Mouse (Mus musculus): ENCODE measurements around the gene Pcnx4. TPM values are rescaled to one million over a fixed set of nuclear protein-coding genes. Genes with fewer than 3 reads are reported as not detected.

Gene Pcnx4
- 7.3 and 7.4 TPM in 2 replicates for polyA plus RNA-seq (2014; fragmentation: Nextera tagmentation; extraction: Ambion mirVana)

DNA sequence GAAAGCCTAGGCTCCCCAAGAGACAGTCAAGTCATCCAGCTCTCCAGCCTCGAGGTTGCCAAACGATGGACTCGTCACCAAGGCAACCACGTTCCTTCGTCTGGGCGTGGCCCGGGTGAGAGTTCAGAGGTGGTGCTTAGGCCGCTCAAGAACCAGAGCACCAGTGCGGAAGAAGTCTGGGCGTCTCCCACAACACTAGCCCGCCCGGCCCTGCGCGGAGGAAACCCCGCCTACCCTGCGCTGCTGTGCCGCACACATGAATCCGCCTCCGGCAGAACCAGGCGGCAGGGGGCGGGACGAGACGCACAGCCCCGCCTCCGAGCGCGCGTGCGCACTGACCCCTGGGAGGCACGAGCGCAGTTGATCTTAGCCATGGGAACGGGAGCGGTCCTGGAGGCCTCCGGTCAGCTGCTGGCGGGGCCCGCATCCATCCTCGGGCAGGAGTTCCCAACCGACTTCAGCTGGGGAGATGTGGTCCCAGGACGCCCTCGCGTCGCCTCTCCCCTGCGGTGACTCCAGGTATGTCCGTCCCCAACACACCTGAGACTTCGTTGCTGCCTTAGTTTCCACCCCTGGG, at the start of gene Pcnx4:
Gene Pcnx4 (plus strand): TSS at position 363 of the 577 bp plus-strand sequence.
- H3K4me2 ChIP-seq (ENCODE audit: low read length): peak within 1 kb of the TSS; percentile 80
- H3K9ac ChIP-seq (ENCODE audit: low read length): peak within 1 kb of the TSS; percentile 83
- H3K9me3 ChIP-seq (ENCODE audit: control insufficient read depth, low read length): no peaks in the 10 kb centered on the region
- H3K27me3 ChIP-seq (ENCODE audit: control insufficient read depth, insufficient read depth, low read length): no peaks in the 10 kb centered on the region
- H3K27ac ChIP-seq (replicated peaks in 1 of 2; ENCODE audit: control insufficient read depth in 1 of 2, insufficient read depth in 1 of 2, low read depth in 2 of 2, low read length in 2 of 2): peak within 1 kb of the TSS; percentile 15 to 63; a peak in 3 of 4 replicates
- 0 out of 2 replicates have a peak, but pooled peaks cover 3% of the 10 kb centered on the region for H3K36me3 ChIP-seq (ENCODE audit: control insufficient read depth, insufficient read depth, low read length)
- peaks cover 0 to 6% of the 10 kb centered on the region in 2 experiments; a peak in 1 of 4 replicates for H3K4me1 ChIP-seq (ENCODE audit: control insufficient read depth in 2 of 2, insufficient read depth in 2 of 2, low read length in 2 of 2)
- peak within 1 kb of the TSS; percentile 79 to 81 for H3K4me3 ChIP-seq (ENCODE audit: control insufficient read depth in 1 of 2, insufficient read depth in 1 of 2, low read depth in 1 of 2, low read length in 2 of 2)
- peak; percentile 99 for ATAC-seq (ENCODE audit: insufficient number of reproducible peaks, insufficient read depth, low FRiP score, low read depth)
- WGBS: under 1% methylated on average over 44 of the region's 45 CpGs

DNA sequence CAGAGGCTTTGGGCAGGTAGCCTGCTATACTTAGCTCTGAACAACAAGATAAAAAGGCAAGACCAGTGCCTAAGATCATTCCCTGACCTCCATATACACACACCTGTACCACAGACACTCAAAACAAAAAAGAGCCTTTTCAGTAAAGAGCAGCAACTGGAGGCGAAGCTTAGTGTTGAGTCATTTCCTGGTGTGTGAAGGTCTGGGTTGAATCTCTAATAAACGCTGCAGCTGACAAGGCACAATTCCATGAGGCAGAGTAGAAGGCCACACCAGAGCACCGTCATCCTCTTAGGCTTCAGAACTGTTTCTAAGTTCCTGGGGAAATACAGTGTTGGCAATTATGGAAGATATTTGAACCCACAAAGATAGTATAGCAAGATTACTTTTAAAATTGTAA, 48.7 kb upstream of the Pcnx4 start:
- no peak overlapping the region for H3K4me3 ChIP-seq (ENCODE audit: control insufficient read depth in 1 of 2, insufficient read depth in 1 of 2, low read depth in 1 of 2, low read length in 2 of 2)
- no peak overlapping the region for H3K27ac ChIP-seq (replicated peaks in 1 of 2; ENCODE audit: control insufficient read depth in 1 of 2, insufficient read depth in 1 of 2, low read depth in 2 of 2, low read length in 2 of 2)
- no peak overlapping the region for H3K4me2 ChIP-seq (ENCODE audit: low read length)
- WGBS: 52% methylated on average over 3 of the region's 3 CpGs
- H3K36me3 ChIP-seq (ENCODE audit: control insufficient read depth, insufficient read depth, low read length): no peaks in the 10 kb centered on the region
- H3K9ac ChIP-seq (ENCODE audit: low read length): no peak overlapping the region
- ATAC-seq (ENCODE audit: insufficient number of reproducible peaks, insufficient read depth, low FRiP score, low read depth): no peak
- H3K4me1 ChIP-seq (ENCODE audit: control insufficient read depth in 2 of 2, insufficient read depth in 2 of 2, low read length in 2 of 2): 0 out of 4 replicates have a peak, but pooled peaks cover 0 to 2% of the 10 kb centered on the region in 2 experiments
- no peaks in the 10 kb centered on the region for H3K9me3 ChIP-seq (ENCODE audit: control insufficient read depth, low read length)
- H3K27me3 ChIP-seq (ENCODE audit: control insufficient read depth, insufficient read depth, low read length): no peaks in the 10 kb centered on the region

DNA sequence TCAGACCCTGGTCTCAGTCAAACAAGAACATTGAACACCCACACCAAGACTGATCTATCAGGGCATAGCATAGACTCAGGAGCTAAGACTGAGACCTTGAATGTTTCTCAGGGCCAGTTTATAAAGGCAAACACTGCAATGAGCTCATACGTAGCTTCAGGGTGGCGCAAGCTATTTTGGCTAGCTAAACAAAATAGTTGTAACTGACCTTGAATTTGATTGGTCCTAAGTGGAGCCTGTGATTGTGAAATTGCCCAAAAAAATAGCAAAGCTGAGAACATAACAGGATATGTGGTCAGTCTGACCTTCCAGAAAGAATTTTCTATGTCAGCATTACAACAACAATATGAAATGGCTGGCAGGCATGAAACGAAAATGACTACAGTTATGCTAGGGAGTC, 46.2 kb upstream of the Pcnx4 start:
- WGBS: 78% methylated on average over 3 of the region's 3 CpGs
- H3K9ac ChIP-seq (ENCODE audit: low read length): no peak overlapping the region
- no peak for ATAC-seq (ENCODE audit: insufficient number of reproducible peaks, insufficient read depth, low FRiP score, low read depth)
- no peak overlapping the region for H3K4me2 ChIP-seq (ENCODE audit: low read length)
- H3K4me1 ChIP-seq (ENCODE audit: control insufficient read depth in 2 of 2, insufficient read depth in 2 of 2, low read length in 2 of 2): 0 out of 4 replicates have a peak, but pooled peaks cover 0 to 2% of the 10 kb centered on the region in 2 experiments
- no peak overlapping the region for H3K4me3 ChIP-seq (ENCODE audit: control insufficient read depth in 1 of 2, insufficient read depth in 1 of 2, low read depth in 1 of 2, low read length in 2 of 2)
- H3K27ac ChIP-seq (replicated peaks in 1 of 2; ENCODE audit: control insufficient read depth in 1 of 2, insufficient read depth in 1 of 2, low read depth in 2 of 2, low read length in 2 of 2): peak overlapping the region in 1 of 2 experiments; percentile 19; a peak in 2 of 4 replicates
- H3K27me3 ChIP-seq (ENCODE audit: control insufficient read depth, insufficient read depth, low read length): no peaks in the 10 kb centered on the region
- no peaks in the 10 kb centered on the region for H3K36me3 ChIP-seq (ENCODE audit: control insufficient read depth, insufficient read depth, low read length)
- H3K9me3 ChIP-seq (ENCODE audit: control insufficient read depth, low read length): no peaks in the 10 kb centered on the region

DNA sequence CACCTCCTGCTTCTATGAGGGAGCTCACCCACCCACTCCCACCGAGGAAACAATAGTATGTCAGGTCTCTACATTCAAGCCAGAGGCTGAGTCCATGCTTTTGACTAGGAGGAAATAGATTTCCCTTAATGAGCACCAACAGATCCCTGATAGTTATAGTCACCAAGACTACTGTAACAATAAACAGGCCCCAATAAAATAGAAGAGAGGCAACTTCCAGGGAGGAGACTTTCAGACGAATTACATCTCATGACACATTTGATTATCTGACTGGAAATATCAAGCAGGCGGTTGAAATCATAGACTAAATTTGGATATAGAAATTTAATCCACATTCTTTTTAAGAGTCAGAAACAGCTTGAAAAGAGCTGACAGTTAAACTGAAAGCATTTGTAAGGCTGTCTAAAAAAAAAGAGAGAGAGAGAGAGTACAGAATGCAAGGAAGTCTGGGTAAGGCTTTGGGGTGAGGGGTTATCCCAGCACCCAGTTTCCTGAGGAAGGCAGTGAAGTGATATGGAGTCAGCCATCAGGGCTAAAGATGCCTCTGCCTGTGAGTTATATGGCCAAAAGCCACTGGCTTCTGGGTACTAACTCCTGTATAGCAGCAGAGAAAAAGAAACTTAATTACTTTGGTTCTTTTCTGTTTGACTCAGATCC, 45.0 kb upstream of the Pcnx4 start:
- H3K27ac ChIP-seq (replicated peaks in 1 of 2; ENCODE audit: control insufficient read depth in 1 of 2, insufficient read depth in 1 of 2, low read depth in 2 of 2, low read length in 2 of 2): peak overlapping the region in 1 of 2 experiments; percentile 19; a peak in 2 of 4 replicates
- H3K4me3 ChIP-seq (ENCODE audit: control insufficient read depth in 1 of 2, insufficient read depth in 1 of 2, low read depth in 1 of 2, low read length in 2 of 2): no peak overlapping the region
- 0 out of 4 replicates have a peak, but pooled peaks cover 0 to 2% of the 10 kb centered on the region in 2 experiments for H3K4me1 ChIP-seq (ENCODE audit: control insufficient read depth in 2 of 2, insufficient read depth in 2 of 2, low read length in 2 of 2)
- no peaks in the 10 kb centered on the region for H3K36me3 ChIP-seq (ENCODE audit: control insufficient read depth, insufficient read depth, low read length)
- H3K4me2 ChIP-seq (ENCODE audit: low read length): no peak overlapping the region
- no peak for ATAC-seq (ENCODE audit: insufficient number of reproducible peaks, insufficient read depth, low FRiP score, low read depth)
- H3K27me3 ChIP-seq (ENCODE audit: control insufficient read depth, insufficient read depth, low read length): no peaks in the 10 kb centered on the region
- no peaks in the 10 kb centered on the region for H3K9me3 ChIP-seq (ENCODE audit: control insufficient read depth, low read length)
- WGBS: 48% methylated on average over 3 of the region's 3 CpGs
- no peak overlapping the region for H3K9ac ChIP-seq (ENCODE audit: low read length)

DNA sequence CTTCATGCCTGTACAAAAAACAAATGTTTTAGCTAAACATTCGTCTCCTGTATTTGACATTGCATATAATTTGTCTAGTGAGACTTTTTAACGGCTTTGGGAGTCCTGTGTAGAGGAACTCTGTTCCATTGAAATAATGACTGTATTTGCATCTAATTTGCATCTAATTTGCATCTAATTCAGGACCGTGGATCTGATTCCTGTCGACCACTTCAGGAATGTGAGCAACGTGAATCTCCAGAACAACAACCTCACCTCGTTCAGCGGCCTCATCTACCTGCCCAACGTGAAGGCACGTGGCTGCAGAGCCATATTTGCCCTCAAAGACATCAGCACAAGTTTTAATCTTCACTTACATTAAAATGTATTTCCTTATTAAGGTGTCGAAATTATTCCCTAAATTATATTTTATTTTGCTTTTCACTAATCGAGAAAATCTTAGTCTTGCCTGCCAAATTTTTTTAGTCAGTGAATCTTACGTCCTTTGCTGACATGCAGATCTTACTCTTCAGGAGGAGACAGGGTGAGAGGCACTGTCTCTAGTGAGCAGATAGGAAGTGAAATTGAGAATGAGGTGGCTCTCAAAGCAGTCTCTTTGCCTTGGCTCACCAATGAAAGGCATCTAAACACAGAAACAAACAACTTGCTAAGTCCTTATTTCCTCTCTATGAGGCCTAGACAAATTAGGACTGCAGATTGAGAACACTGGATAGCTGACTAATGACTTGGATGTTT, 39.1 kb upstream of the Pcnx4 start:
- Histone ChIP-seq H3K27ac (replicated peaks in 1 of 2; ENCODE audit: control insufficient read depth in 1 of 2, insufficient read depth in 1 of 2, low read depth in 2 of 2, low read length in 2 of 2) (no peak overlapping the region), H3K4me1 (ENCODE audit: control insufficient read depth in 2 of 2, insufficient read depth in 2 of 2, low read length in 2 of 2) (no peaks in the 10 kb centered on the region), H3K36me3 (ENCODE audit: control insufficient read depth, insufficient read depth, low read length) (no peaks in the 10 kb centered on the region), H3K27me3 (ENCODE audit: control insufficient read depth, insufficient read depth, low read length) (no peaks in the 10 kb centered on the region), H3K9me3 (ENCODE audit: control insufficient read depth, low read length) (no peaks in the 10 kb centered on the region), H3K4me3 (ENCODE audit: control insufficient read depth in 1 of 2, insufficient read depth in 1 of 2, low read depth in 1 of 2, low read length in 2 of 2) (no peak overlapping the region), H3K9ac (ENCODE audit: low read length) (no peak overlapping the region), H3K4me2 (ENCODE audit: low read length) (no peak overlapping the region)
- ATAC-seq (ENCODE audit: insufficient number of reproducible peaks, insufficient read depth, low FRiP score, low read depth): no peak
- WGBS: 70% methylated on average over 12 of the region's 12 CpGs

DNA sequence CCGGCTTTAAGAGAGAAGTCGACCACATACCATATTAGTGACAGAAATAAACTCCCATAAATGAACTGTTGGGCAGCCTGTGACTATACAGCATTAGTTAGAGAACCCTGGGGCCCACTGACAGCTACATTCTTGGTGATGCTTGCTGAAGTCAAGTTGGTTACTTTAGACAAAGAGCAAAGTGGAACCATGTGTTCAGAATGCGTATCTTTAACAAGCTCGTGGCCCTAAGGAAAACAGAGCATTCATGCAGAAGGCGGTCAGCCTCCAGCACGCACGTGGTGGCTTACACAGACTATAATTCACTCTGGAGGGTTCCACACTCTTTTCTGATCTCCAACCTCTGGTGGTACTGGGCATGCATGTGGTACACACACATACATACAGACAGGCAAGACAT, 26.6 kb upstream of the Pcnx4 start:
- H3K27me3 ChIP-seq (ENCODE audit: control insufficient read depth, insufficient read depth, low read length): no peaks in the 10 kb centered on the region
- H3K4me2 ChIP-seq (ENCODE audit: low read length): no peak overlapping the region
- no peak overlapping the region for H3K9ac ChIP-seq (ENCODE audit: low read length)
- WGBS: 82% methylated on average over 7 of the region's 7 CpGs
- no peak overlapping the region for H3K4me3 ChIP-seq (ENCODE audit: control insufficient read depth in 1 of 2, insufficient read depth in 1 of 2, low read depth in 1 of 2, low read length in 2 of 2)
- H3K36me3 ChIP-seq (ENCODE audit: control insufficient read depth, insufficient read depth, low read length): no peaks in the 10 kb centered on the region
- H3K4me1 ChIP-seq (ENCODE audit: control insufficient read depth in 2 of 2, insufficient read depth in 2 of 2, low read length in 2 of 2): no peaks in the 10 kb centered on the region
- no peaks in the 10 kb centered on the region for H3K9me3 ChIP-seq (ENCODE audit: control insufficient read depth, low read length)
- no peak for ATAC-seq (ENCODE audit: insufficient number of reproducible peaks, insufficient read depth, low FRiP score, low read depth)
- no peak overlapping the region for H3K27ac ChIP-seq (replicated peaks in 1 of 2; ENCODE audit: control insufficient read depth in 1 of 2, insufficient read depth in 1 of 2, low read depth in 2 of 2, low read length in 2 of 2)

DNA sequence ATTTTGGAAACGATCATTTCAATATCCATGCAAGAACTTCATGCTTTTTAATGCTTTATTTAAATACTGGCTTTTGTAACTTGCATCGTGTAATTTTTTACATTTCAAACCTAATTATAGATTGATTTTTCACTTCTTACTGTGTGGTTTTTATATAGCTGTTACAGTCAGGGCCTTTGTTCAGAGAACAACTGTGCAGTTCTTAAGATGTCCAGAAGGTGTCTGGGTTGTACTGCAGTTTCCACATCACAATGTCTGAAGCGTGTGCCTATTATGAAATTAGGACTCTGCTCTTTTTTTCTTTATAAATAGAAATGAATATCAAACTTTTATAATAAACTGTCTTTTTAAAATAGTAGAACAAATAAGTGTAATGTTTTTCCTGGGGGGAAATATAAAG, 20.7 kb upstream of the Pcnx4 start:
- no peak for ATAC-seq (ENCODE audit: insufficient number of reproducible peaks, insufficient read depth, low FRiP score, low read depth)
- no peak overlapping the region for H3K27ac ChIP-seq (replicated peaks in 1 of 2; ENCODE audit: control insufficient read depth in 1 of 2, insufficient read depth in 1 of 2, low read depth in 2 of 2, low read length in 2 of 2)
- 62% methylated on average over 3 of the region's 3 CpGs for WGBS
- no peaks in the 10 kb centered on the region for H3K9me3 ChIP-seq (ENCODE audit: control insufficient read depth, low read length)
- no peak overlapping the region for H3K4me2 ChIP-seq (ENCODE audit: low read length)
- no peak overlapping the region for H3K4me3 ChIP-seq (ENCODE audit: control insufficient read depth in 1 of 2, insufficient read depth in 1 of 2, low read depth in 1 of 2, low read length in 2 of 2)
- H3K4me1 ChIP-seq (ENCODE audit: control insufficient read depth in 2 of 2, insufficient read depth in 2 of 2, low read length in 2 of 2): no peaks in the 10 kb centered on the region
- no peaks in the 10 kb centered on the region for H3K36me3 ChIP-seq (ENCODE audit: control insufficient read depth, insufficient read depth, low read length)
- no peaks in the 10 kb centered on the region for H3K27me3 ChIP-seq (ENCODE audit: control insufficient read depth, insufficient read depth, low read length)
- no peak overlapping the region for H3K9ac ChIP-seq (ENCODE audit: low read length)

All from heart, embryonic 14.5 days (tissue).